Mouse (Mus musculus) right cerebral cortex, postnatal 25 days (tissue): ENCODE data around the gene Gm9046.
"Not testable (repeated sequence)": the region's sequence is repeated elsewhere in the genome, so short reads cannot be mapped to it uniquely, and the experiment has no call there.

Experiments
- DNase-seq: peaks from one replicate; pipeline ENCODE4 v3.0.0; 2022

Gm9046 gene

DNA sequence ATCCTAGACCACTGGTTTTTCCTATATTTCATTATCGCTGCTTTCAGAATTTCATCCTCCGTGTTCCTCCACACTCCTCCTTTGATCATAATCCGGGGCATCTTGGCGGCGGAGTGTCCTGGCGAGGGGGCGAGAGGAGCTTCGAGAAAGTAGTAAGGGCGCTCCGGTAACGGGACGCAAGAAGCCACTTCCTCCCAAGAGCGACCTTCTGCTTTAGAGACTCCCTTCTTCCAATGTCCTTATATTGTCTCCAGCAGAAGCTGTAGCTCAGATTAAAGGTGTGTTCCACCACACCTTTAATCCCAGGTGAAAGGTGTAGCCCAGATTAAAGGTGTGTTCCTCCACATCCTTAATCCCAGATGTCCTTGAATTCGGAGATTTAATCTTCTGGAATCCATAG is at the start of gene Gm9046:
TSS of gene Gm9046 (minus strand) at position 101 of the 400 bp plus-strand sequence.
- not testable (repeated sequence) for DNase-seq

DNA sequence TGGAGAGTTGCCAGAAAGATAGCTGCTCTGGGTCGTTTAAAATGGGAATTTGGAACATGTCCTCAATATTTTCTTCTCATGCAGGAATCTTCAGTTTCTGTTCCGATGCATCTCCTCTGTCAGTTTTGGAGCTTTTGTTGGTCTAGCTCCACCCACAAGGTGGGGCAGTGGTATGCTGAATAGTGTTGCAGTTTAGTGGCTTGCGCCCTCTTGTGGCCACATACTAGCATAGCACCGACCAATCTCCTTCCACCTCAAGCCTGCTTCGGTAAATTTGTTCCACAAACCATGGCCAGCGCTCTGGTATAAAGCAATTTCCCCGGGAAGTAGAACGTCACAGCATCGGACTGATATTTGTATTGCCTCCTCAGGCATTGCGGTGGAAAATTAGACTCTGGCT is 27.4 kb upstream of the Gm9046 start:
- peak; percentile 81 for DNase-seq

DNA sequence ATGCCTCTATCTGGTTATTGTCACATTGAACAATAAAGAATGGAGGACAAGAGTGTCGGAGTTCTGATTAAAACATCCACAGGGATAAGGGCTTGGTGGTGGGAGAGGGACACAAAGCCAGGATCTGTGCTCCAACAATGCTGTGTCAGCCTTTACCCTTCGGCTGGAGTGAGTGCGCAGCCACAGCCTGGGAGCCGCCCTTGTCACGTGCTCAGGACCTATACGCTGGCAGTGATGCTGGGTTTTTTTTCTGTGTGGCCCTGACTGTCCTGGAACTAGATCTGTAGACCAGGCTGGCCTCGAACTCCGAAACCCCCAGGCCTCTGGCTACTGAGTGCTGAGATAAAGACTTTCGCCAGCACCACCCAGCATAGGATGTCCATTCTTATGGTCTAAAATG is 26.5 kb upstream of the Gm9046 start:
- DNase-seq, result no peak

DNA sequence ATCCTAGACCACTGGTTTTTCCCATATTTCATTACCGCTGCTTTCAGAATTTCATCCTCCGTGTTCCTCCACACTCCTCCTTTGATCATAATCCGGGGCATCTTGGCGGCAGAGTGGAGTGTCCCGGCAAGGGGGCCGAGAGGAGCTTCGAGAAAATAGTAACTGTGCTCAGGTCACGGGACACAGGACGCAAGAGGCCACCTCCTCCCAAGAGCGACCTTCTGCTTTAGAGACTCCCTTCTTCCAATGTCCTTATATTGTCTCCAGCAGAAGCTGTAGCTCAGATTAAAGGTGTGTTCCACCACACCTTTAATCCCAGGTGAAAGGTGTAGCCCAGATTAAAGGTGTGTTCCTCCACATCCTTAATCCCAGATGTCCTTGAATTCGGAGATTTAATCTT is 10.9 kb upstream of the Gm9046 start, which contains the start of gene Gm9049:
TSS of gene Gm9049 (minus strand) at position 101 of the 400 bp plus-strand sequence.
- not testable (repeated sequence) for DNase-seq

DNA sequence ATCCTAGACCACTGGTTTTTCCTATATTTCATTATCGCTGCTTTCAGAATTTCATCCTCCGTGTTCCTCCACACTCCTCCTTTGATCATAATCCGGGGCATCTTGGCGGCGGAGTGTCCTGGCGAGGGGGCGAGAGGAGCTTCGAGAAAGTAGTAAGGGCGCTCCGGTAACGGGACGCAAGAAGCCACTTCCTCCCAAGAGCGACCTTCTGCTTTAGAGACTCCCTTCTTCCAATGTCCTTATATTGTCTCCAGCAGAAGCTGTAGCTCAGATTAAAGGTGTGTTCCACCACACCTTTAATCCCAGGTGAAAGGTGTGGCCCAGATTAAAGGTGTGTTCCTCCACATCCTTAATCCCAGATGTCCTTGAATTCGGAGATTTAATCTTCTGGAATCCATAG is 5.5 kb upstream of the Gm9046 start, which contains the start of gene Gm9048:
TSS of gene Gm9048 (minus strand) at position 101 of the 400 bp plus-strand sequence.
- DNase-seq, result not testable (repeated sequence)

DNA sequence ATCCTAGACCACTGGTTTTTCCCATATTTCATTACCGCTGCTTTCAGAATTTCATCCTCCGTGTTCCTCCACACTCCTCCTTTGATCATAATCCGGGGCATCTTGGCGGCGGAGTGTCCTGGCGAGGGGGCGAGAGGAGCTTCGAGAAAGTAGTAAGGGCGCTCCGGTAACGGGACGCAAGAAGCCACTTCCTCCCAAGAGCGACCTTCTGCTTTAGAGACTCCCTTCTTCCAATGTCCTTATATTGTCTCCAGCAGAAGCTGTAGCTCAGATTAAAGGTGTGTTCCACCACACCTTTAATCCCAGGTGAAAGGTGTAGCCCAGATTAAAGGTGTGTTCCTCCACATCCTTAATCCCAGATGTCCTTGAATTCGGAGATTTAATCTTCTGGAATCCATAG is 5.3 kb downstream of the Gm9046 start, which contains the start of gene Gm9045:
TSS of gene Gm9045 (minus strand) at position 101 of the 400 bp plus-strand sequence.
- DNase-seq, result not testable (repeated sequence)

DNA sequence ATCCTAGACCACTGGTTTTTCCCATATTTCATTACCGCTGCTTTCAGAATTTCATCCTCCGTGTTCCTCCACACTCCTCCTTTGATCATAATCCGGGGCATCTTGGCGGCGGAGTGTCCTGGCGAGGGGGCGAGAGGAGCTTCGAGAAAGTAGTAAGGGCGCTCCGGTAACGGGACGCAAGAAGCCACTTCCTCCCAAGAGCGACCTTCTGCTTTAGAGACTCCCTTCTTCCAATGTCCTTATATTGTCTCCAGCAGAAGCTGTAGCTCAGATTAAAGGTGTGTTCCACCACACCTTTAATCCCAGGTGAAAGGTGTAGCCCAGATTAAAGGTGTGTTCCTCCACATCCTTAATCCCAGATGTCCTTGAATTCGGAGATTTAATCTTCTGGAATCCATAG is 10.7 kb downstream of the Gm9046 start, which contains the start of gene Gm9044:
TSS of gene Gm9044 (minus strand) at position 101 of the 400 bp plus-strand sequence.
- not testable (repeated sequence) for DNase-seq

DNA sequence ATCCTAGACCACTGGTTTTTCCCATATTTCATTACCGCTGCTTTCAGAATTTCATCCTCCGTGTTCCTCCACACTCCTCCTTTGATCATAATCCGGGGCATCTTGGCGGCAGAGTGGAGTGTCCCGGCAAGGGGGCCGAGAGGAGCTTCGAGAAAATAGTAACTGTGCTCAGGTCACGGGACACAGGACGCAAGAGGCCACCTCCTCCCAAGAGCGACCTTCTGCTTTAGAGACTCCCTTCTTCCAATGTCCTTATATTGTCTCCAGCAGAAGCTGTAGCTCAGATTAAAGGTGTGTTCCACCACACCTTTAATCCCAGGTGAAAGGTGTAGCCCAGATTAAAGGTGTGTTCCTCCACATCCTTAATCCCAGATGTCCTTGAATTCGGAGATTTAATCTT is 16.2 kb downstream of the Gm9046 start, which contains the start of gene Gm9040:
TSS of gene Gm9040 (minus strand) at position 101 of the 400 bp plus-strand sequence.
- not testable (repeated sequence) for DNase-seq

DNA sequence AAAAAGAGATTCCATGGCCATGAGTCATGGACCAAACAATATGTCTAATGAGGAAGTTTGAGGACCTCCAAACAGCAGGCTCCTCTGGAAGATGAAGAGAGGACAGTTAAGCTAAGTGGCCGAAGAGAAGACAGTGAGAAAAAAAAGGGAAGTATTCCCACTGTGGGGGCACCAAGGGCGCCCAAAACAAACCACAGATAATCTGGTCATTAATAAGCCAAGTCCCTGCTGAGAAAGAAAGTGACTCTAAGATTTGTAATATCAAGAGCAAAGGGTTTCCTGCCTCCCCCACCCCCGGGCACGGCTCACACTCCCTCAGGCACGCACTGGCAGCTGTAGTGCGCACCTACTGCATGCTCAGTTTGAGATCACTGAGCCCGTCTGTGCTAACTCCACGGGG is 24.0 kb downstream of the Gm9046 start:
- no peak for DNase-seq

DNA sequence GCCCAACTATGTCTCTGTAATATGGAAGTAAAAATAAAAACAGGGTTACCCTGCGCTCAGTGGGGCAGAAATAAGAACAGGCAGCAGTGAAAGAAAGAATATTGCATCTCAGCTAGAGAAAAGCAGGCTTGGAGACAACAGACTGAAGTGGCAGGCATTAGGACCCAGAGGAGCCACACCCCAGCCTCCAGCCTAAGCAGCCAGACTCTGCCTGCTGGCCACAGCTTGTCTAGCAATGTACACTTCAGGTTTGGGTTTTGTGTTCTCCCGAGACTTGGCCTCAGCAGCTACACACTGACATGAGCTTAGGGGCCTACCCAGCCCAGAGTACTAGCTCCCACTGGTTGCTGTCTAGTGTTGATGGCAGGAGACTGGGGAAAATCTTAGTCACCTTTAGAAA is 40.9 kb downstream of the Gm9046 start:
- not testable (repeated sequence) for DNase-seq

DNA sequence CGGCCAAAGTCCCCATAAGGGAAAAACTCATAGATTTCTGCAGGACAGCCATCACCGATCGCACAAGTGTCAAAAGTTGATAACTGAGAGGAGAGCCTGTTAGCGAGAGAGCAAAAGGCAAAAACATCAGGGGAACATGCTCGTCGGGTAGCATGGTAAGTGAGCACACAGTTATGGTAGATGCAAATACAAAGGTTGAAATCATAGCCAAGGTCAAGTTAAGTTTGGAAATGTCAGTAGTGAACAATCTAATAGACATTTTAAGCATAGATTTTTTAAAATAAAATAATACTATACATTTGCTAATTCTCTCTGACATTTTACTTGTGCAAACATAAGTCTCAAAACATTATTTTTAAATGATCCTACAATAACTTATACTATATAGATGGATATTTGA is 48.1 kb downstream of the Gm9046 start, which contains the start of gene Iltifb:
TSS of gene Iltifb (minus strand) at position 101 of the 400 bp plus-strand sequence.
- no peak for DNase-seq
